Mouse (Mus musculus) layer of hippocampus, postnatal 36 days (tissue): ENCODE results near the gene 0610037L13Rik. TPM values are rescaled to one million over a fixed set of nuclear protein-coding genes. Genes with fewer than 3 reads are reported as not detected.
A peak's percentile ranks its signal among the peaks of the same experiment; 100 is the strongest.

ENCODE experiments used
- DNase-seq, 2 experiments: peaks; one replicate each; pipeline ENCODE4 v3.0.0; 2022
- total RNA-seq, 2 experiments: library from RNA; stranded (reverse); gene quantifications; 2 replicates each; pipeline ENCODE4 v1.2.3; 2021

Gene 0610037L13Rik
- 10 to 100 TPM; 65.3 to 73.6 TPM for total RNA-seq

DNA sequence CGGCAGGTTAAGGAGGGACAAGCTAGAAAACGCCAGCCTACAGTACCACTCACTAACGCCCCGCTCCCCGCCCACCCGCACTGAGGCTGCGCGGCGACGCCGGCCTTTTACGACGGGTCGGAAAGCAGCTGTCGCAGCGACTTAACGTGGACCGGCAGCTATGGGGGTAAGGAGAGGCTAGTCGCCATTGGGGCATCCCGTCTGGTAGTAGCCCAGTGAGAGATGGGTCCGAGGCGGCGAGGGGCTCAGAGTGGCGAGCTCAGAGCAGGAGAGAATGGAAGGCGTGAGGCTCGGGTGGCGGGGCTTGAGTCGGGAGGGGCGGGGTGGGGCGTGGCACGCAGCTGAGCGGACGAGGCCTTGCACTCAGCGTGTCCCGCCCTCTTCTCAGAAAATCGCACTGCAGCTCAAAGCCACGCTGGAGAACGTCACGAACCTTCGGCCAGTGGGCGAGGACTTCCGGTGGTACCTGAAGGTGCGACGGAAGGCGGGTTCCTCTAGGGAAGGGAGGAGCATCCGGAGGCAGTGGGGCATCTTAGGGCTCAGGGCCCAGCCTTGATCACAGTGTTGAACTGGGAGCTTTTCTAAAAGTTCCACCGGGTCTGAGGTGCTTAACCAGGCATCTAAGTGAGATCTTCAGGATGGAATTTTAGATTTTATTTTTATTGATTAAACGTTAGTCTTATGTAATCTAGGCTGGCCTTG is at the start of gene 0610037L13Rik:
Gene 0610037L13Rik, plus strand, starts transcription at position 83 of the 702 bp plus-strand sequence.
- peak; percentile 93 for DNase-seq

- DNase-seq = no peak
Measured at GRCm38 (mm10) chr4:107843687-107844086, 45.9 kb upstream of the 0610037L13Rik start.

GRCm38 (mm10) chr4:107844971-107845370 is 44.6 kb upstream of the 0610037L13Rik start:
- peak; percentile 80 for DNase-seq

GRCm38 (mm10) chr4:107846795-107847194 is 42.8 kb upstream of the 0610037L13Rik start:
- DNase-seq = no peak

- no peak for DNase-seq
Measured at GRCm38 (mm10) chr4:107848546-107848945, 41.1 kb upstream of the 0610037L13Rik start.

GRCm38 (mm10) chr4:107849621-107850020 is 40.0 kb upstream of the 0610037L13Rik start:
- DNase-seq = no peak

DNA sequence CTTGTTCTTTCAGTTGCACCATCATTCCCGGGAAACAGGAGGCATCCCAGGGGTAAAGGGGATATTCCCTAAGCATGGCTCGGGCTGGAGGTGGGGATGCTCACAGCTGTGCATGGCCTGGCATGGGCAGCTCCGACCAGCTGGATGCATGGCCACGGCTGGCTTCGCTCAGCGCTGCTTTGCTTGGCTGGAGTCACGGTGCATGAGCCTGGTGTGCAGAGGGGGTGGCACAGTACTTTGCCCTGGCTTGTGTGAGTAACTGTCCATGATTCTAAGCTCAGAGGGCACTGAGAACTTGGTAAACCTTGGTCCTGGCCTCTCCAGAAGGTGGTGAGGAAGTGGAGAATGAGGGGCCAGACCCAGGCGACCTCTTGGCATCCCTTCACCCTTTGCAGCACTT is 39.5 kb upstream of the 0610037L13Rik start:
- no peak for DNase-seq

DNA sequence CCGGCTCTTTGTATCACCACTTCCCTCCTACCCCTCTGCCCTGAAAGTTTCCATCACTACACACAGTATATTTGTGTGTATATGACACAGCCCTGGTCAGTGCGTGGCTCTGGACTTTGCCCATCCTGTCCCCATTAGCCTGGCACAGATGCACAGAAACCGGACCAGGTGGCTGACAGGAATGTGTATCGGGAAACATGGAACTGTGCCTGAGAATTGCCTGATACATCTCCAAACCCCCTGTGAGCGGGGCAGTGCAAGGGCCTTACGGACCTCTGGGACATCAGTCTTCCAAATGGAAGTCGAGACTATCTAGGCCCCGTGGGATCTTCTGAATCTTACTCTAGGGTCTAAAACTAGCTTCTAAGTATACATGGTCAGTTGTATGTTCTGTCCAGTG is 36.3 kb upstream of the 0610037L13Rik start:
- DNase-seq = no peak

GRCm38 (mm10) chr4:107853836-107854235 is 35.8 kb upstream of the 0610037L13Rik start:
- no peak for DNase-seq

DNA sequence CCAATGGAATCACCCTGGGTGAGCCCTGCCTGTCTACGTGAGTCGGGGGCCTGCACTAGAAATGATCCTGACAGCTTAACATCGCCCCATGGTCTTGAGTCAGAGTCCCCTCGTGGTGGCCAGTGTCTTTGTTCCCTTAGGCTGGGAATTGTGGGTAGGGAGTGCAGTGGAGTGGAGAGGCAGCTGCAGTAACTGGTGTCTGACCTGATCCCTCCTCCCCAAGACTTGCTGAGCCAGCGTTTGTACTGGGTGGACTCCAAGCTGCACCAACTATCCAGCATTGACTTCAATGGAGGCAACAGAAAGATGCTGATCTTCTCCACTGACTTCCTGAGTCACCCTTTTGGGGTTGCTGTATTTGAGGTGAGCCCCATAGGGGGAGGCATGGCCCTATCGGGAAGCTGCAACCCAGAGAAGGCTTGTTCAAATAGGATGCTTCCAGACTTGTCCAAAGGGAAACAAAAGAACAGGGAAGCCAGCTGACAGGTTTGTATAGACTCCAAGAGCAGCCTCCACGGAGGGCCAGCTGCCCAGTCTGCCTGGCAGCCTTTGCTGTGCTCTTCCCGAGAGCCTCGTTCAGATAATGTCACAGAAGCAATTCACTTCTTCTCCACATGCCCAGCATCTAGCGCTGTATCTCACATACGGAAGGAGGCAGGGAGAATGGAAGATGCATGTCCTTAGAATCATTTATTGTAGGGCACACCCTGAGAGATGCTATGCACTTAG is 32.5 kb upstream of the 0610037L13Rik start:
- DNase-seq = no peak

- no peak for DNase-seq
Measured at GRCm38 (mm10) chr4:107858995-107859394, 30.6 kb upstream of the 0610037L13Rik start.

DNA sequence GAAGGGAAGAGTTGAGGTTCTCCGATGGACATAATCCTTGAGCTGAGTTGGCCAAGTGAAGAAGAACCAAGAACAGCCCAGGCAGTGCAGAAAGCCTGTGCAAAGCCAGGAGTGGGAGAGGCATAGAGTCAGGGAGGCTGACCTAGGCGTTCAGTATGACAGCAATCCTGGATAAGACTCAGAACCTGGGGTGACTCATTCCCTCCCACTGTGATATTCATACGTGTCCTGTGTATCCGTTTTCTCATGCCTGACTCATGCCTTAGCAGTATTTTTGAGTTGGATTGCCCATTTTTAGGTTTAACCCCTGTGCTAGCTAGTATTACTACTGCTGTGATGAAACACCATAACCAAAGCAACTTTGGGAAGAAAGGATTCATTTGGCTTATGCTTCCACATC is 24.7 kb upstream of the 0610037L13Rik start:
- DNase-seq = no peak

DNA sequence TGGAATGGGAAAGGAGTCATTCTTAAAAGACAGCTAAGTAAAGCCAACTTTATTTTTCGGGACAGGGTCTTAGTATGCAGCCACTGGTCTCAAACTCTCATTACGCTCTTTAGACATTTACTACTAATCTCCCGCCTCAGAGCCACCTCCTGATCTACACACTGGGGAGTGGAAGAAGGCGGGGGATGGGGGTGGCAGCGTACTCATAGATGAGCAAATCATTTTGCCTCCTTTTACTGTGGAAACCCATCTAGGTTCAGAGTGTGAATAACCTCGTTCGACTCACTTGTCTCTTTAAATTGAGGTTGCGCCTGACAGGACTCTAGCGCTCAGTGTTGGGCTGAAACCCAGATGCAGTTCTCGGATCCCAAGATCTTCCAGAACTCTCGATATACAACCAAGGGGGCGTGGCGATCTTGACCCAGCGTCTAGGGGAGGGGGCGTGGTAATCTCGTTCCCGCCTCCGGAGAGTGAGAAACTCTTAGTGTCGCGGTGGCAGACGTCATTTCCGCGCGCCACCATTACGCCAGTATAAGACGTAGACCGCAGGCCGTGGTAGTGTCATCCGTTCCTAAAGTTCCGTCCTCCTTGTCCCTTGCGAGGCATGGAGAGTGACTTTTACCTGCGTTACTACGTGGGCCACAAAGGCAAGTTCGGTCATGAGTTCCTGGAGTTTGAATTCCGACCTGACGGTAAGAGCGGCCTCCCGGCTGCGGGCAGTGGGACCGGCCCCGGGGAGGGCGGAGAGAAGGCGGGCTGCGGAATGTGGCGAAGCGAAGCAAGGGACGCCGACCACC is 10.2 kb upstream of the 0610037L13Rik start, which contains the start of gene Magoh:
Gene Magoh, plus strand, starts transcription at position 502 of the 797 bp plus-strand sequence.
- DNase-seq = peak; percentile 95 to 96

DNA sequence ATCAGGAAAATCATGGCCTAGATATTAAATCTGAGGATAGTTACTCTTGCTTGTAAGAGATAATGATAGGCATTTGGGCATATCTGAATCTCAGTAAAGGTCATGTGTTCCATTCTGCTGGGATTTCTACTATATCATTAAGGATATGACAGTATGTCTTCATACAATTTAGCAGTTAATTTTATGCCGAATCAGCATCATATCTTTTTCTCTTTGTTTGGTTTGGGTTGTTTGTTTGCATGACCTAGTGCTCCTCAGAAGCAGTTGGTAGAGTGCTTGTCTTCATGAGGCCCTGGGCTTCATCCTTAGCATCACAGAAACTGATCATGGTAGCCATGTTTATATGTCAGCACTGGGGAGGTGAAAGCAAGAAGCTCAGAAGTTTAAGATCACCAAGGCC is 8.0 kb upstream of the 0610037L13Rik start:
- no peak for DNase-seq

DNA sequence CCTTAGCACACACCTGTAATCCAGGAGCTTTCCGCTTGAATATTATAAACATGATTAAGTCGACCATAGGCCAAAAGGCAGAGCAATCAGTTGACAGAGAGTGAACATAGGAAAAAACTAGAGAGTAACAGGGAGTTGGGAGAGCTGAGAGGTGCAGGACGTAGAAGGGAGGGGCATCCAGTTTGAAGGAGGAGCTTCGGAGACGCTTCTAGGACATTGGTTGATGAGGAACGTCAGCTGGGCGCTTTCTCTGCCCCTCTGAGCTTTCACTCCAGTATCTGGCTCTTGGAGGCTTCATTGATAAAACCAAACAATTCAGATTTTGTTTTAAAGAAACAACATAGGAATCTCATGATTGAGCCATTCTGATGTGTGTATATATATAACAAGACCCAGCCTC is 3.2 kb upstream of the 0610037L13Rik start:
- DNase-seq = no peak

DNA sequence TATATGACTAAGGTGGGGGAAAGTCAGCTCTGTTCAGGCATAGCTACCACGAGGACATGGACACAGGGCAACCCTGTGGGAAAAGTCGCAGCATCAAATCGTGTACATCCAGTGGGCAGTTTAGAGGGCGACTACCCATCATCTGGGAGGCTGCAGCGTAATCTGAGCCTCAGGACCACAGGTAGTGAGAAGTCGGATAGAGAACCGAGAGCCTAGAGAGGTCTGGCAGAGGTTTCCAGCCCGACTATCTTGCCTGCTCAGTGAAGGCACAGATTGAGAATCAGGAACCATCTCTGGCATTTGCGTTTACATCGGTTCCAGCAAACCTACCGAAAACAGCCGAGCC is 255 bp upstream of the 0610037L13Rik start:
- no peak for DNase-seq

DNA sequence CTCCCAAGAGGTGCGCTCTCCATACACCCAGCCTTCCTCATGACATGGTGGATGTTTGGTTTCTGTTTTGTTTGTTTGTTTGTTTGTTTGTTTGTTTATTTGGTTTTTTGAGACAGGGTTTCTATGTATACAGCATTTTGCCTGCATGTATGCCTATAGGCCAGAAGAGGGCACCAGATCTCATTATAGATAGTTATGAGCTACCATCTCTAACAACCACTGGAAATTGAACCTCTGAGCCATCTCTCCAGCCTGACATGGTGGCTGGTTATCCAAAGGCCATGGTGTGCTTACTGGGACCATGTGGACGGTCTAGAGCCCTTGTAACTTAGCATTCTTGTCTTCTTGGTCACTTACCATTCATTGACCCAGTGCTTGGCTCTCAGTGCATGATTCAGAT is 3.0 kb downstream of the 0610037L13Rik start:
- DNase-seq = no peak

- DNase-seq = no peak
Measured at GRCm38 (mm10) chr4:107899211-107899927, 9.8 kb downstream of the 0610037L13Rik start.

- no peak for DNase-seq
Measured at GRCm38 (mm10) chr4:107900206-107900605, 10.6 kb downstream of the 0610037L13Rik start.

DNA sequence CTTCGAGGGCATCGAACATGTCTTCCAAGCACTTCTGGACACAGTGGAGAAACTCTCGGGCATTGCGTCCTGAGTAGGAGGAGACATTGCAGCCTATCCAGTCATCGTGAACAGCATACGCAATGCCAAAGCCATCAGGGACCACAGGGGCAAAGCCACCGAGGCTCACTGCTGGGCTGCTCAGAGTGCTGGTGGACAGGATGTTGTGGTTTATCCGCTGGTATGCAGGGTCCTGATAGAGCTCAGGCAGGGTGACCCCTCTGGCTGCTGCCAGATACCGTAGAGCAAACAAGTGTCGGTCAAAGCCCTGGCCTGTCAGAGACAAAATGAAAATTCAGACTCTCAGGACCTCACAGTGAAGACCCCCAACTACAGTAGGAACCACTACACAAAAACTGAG is 14.6 kb downstream of the 0610037L13Rik start:
- DNase-seq = no peak

GRCm38 (mm10) chr4:107906561-107906960 is 16.9 kb downstream of the 0610037L13Rik start:
- no peak for DNase-seq

GRCm38 (mm10) chr4:107910020-107910419 is 20.4 kb downstream of the 0610037L13Rik start:
- DNase-seq = no peak
